In genomic region chr7:30563906-30564280, GRCm38 (mm10) we compare ENCODE assay signal across 8 mouse cellular contexts. TPM values are rescaled to one million over a fixed set of nuclear protein-coding genes. Genes with fewer than 3 reads are reported as not detected.
A peak's percentile ranks its signal among the peaks of the same experiment; 100 is the strongest.
DNase-seq lines count a peak whose midpoint lies in the region; ATAC-seq and TF ChIP-seq lines count a peak whose summit lies in the region.

No protein-coding gene starts in this region.

- 0 out of 2 replicates have a peak overlapping the region, but pooled peaks have one; percentile 85 for H3K27ac ChIP-seq in forebrain, embryonic 13.5 days
- peak overlapping the region; percentile 95 for H3K27ac ChIP-seq in liver, postnatal 0 days (ENCODE audit: low read depth)

- H3K36me3 ChIP-seq in forebrain, embryonic 13.5 days (ENCODE audit: poor library complexity, severe bottlenecking), result peaks cover 42% of the 10 kb centered on the region
- peaks cover 30% of the 10 kb centered on the region for H3K36me3 ChIP-seq in liver, postnatal 0 days (replicated peaks; ENCODE audit: insufficient read depth, low read length)

- peak overlapping the region; percentile 89 for H3K4me2 ChIP-seq in forebrain, embryonic 13.5 days
- peak overlapping the region; percentile 74 for H3K4me2 ChIP-seq in liver, postnatal 0 days (ENCODE audit: low read depth, low read length)

- WGBS in forebrain, embryonic 13.5 days, result 24% methylated on average over 6 of the region's 6 CpGs
- WGBS in liver, postnatal 0 days (ENCODE audit: insufficient replicate concordance), result 32% methylated on average over 6 of the region's 6 CpGs

- no peaks in the 10 kb centered on the region for H3K27me3 ChIP-seq in forebrain, embryonic 13.5 days
- H3K27me3 ChIP-seq in liver, postnatal 0 days (ENCODE audit: insufficient read depth, low read length), result no peaks in the 10 kb centered on the region

- no peak for TF ChIP-seq CTCF in liver, postnatal 0 days (IDR thresholded peaks at IDR 0.05; ENCODE audit: low read depth)

- peak; percentile 72 for DNase-seq in cerebellum, adult 9-11 months
- no peak for DNase-seq in cerebellum, adult 8-10 months
- peak; percentile 88 for DNase-seq in CD4-positive, CD25-positive, alpha-beta regulatory T cell, adult 2 months (ENCODE audit: low read depth, low spot score)
- DNase-seq in liver, postnatal 0 days, result no peak
- peak; percentile 57 to 70 for DNase-seq in thymus, postnatal 36 days
- no peak for DNase-seq in c-Kit-positive CD71-positive TER-119-positive erythroid progenitor cells, embryonic 14.5 days (ENCODE audit: low spot score)
- DNase-seq in left cerebral cortex, postnatal 14 days (ENCODE audit: low spot score in 2 of 2), result no peak

- peaks cover 26% of the 10 kb centered on the region for H3K4me1 ChIP-seq in forebrain, embryonic 13.5 days
- H3K4me1 ChIP-seq in liver, postnatal 0 days (ENCODE audit: insufficient read depth), result peaks cover 15% of the 10 kb centered on the region

- H3K9me3 ChIP-seq in forebrain, embryonic 13.5 days (replicated peaks), result no peaks in the 10 kb centered on the region
- H3K9me3 ChIP-seq in liver, postnatal 0 days (ENCODE audit: low read length), result no peaks in the 10 kb centered on the region

- TF ChIP-seq EP300 in liver, postnatal 0 days (IDR thresholded peaks at IDR 0.05; ENCODE audit: low read depth), result no peak

- no peak for ATAC-seq in forebrain, embryonic 13.5 days
- ATAC-seq in liver, postnatal 0 days, result no peak

- peak overlapping the region; percentile 75 for H3K4me3 ChIP-seq in forebrain, embryonic 13.5 days
- peak overlapping the region; percentile 73 for H3K4me3 ChIP-seq in liver, postnatal 0 days (ENCODE audit: low read depth, low read length)

- H3K9ac ChIP-seq in forebrain, embryonic 13.5 days, result peak overlapping the region; percentile 85
- 0 out of 2 replicates have a peak overlapping the region, but pooled peaks have one; percentile 23 for H3K9ac ChIP-seq in liver, postnatal 0 days (replicated peaks)

- intact Hi-C loops in left cerebral cortex, postnatal 14 days (cut with DNase I), result no loop called here

RNA-seq across cellular contexts. Expression of gene Psenen, which starts 0.5 kb away (rescaled TPM):
- polyA plus RNA-seq in forebrain, embryonic 13.5 days (2015; fragmentation: Nextera tagmentation; extraction: Ambion mirVana), result 128 and 141 TPM in 2 replicates
- polyA plus RNA-seq in liver, postnatal 0 days (2015; fragmentation: Nextera tagmentation; extraction: Ambion mirVana), result 85.3 and 94.5 TPM in 2 replicates
- total RNA-seq in left cerebral cortex, postnatal 14 days (2021), result 10 to 100 TPM; 81.0 to 81.3 TPM

RNA-seq across cellular contexts. Expression of gene Gm49396, which starts 0.7 kb away (rescaled TPM):
- polyA plus RNA-seq in forebrain, embryonic 13.5 days (2015; fragmentation: Nextera tagmentation; extraction: Ambion mirVana), result 20.2 and 22.5 TPM in 2 replicates
- 1.5 and 1.8 TPM in 2 replicates for polyA plus RNA-seq in liver, postnatal 0 days (2015; fragmentation: Nextera tagmentation; extraction: Ambion mirVana)
- 1 to 10 TPM; 3.8 to 4.6 TPM for total RNA-seq in left cerebral cortex, postnatal 14 days (2021)

RNA-seq across cellular contexts. Expression of gene U2af1l4, which starts 0.8 kb away (rescaled TPM):
- 114 and 122 TPM in 2 replicates for polyA plus RNA-seq in forebrain, embryonic 13.5 days (2015; fragmentation: Nextera tagmentation; extraction: Ambion mirVana)
- 34.4 and 34.8 TPM in 2 replicates for polyA plus RNA-seq in liver, postnatal 0 days (2015; fragmentation: Nextera tagmentation; extraction: Ambion mirVana)
- total RNA-seq in left cerebral cortex, postnatal 14 days (2021), result 10 to 100 TPM; 60.2 to 61.4 TPM

RNA-seq across cellular contexts. Expression of gene Igflr1, which starts 1.3 kb away (rescaled TPM):
- 7.4 and 8.2 TPM in 2 replicates for polyA plus RNA-seq in forebrain, embryonic 13.5 days (2015; fragmentation: Nextera tagmentation; extraction: Ambion mirVana)
- polyA plus RNA-seq in liver, postnatal 0 days (2015; fragmentation: Nextera tagmentation; extraction: Ambion mirVana), result 0.52 and 1.2 TPM in 2 replicates
- 1 to 10 TPM; 1.1 to 1.6 TPM for total RNA-seq in left cerebral cortex, postnatal 14 days (2021)

RNA-seq across cellular contexts. Expression of gene Lin37, which starts 4.3 kb away (rescaled TPM):
- 53.0 and 65.1 TPM in 2 replicates for polyA plus RNA-seq in forebrain, embryonic 13.5 days (2015; fragmentation: Nextera tagmentation; extraction: Ambion mirVana)
- polyA plus RNA-seq in liver, postnatal 0 days (2015; fragmentation: Nextera tagmentation; extraction: Ambion mirVana), result 16.0 and 18.9 TPM in 2 replicates
- total RNA-seq in left cerebral cortex, postnatal 14 days (2021), result 10 to 100 TPM; 37.5 to 39.0 TPM

Comparison
In these comparisons a context has a peak if more than half of its experiments do, and no peak if none do; other contexts are left out.
1. DNase-seq: peak in cerebellum, adult 9-11 months (single experiment), CD4-positive, CD25-positive, alpha-beta regulatory T cell, adult 2 months (single experiment) and thymus, postnatal 36 days (2 of 2); none in cerebellum, adult 8-10 months (single experiment), liver, postnatal 0 days (single experiment), c-Kit-positive CD71-positive TER-119-positive erythroid progenitor cells, embryonic 14.5 days (single experiment) and left cerebral cortex, postnatal 14 days (0 of 2).